Mouse (Mus musculus): ENCODE results near the gene Ppp1r13b. TPM values are rescaled to one million over a fixed set of nuclear protein-coding genes. Genes with fewer than 3 reads are reported as not detected.

Gene Ppp1r13b
- total RNA-seq, 2 experiments from 2014 or later, result 21.1 to 21.5 TPM

- intact Hi-C loops (cut with DNase I), result no loop called here
- no peak for DNase-seq
Measured at GRCm38 (mm10) chr12:111842565-111843433, 65.1 kb downstream of the Ppp1r13b start.

DNA sequence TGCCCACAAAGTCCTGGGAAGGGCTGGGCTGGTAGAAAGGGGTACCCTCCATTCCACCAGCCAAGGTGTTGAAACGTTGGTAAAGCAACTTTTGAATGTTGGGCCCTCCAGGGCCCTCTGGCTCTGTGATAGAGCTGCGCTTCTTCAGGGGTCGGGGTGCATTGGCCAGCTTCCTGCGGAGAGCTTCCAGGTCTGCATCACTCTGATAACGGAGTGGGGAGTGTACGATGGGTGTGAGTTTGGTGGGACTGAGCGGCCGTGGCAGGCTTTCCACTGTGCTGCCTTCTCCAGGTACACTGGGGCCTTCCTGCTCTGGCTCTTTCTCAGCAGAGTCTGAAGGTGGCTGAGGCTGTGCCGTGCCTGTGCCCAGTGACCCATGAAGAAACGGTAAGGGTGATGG lies 74.5 kb downstream of the Ppp1r13b start:
- intact Hi-C loops (cut with DNase I), result no loop called here
- no peak for DNase-seq

- intact Hi-C loops (cut with DNase I), result no loop called here
- DNase-seq, result no peak
Measured at GRCm38 (mm10) chr12:111832643-111833042, 75.3 kb downstream of the Ppp1r13b start.

DNA sequence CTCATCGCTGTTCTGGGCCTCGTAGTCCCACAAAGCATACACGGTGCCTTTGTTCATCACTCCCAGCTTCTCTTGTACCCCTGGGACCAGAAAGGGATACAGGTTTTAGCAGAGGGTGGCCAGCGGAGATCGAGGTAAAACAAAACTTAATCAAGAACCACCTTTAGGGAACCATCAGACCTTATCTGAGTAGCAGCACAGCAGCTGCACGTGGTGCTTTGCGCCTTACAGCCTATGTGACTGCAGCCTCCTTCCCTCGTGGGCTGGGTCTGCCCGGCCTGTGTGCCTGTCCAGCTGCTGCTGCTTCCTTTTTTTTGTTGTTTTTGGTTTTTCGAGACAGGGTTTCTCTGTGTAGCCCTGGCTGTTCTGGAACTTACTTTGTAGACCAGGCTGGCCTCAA lies 77.5 kb downstream of the Ppp1r13b start:
- DNase-seq, result no peak

DNA sequence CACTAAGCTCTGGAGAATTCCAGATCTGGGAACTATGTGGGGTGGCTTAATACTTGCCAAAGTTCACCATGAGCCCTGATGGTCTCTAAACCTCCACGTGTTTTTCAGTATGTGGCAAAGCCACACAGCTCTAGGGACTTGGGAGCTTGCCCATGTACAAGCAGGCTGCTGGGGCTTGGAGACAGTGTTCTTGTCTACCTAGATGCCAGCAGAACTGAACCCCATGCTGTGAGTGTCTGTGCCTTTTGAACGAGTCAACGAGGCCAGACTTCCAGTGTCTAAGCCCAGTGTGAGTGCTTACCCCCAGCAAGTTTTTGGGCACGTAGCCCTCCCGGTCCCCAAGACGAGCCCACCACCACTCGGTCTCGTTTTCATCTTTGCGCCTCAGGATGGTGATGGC lies 78.0 kb downstream of the Ppp1r13b start:
- intact Hi-C loops (cut with DNase I), result no loop called here
- DNase-seq, result no peak

More for the DNA sequence above, 77.5 kb downstream of the Ppp1r13b start:
- intact Hi-C loops (cut with DNase I), result no loop called here

DNA sequence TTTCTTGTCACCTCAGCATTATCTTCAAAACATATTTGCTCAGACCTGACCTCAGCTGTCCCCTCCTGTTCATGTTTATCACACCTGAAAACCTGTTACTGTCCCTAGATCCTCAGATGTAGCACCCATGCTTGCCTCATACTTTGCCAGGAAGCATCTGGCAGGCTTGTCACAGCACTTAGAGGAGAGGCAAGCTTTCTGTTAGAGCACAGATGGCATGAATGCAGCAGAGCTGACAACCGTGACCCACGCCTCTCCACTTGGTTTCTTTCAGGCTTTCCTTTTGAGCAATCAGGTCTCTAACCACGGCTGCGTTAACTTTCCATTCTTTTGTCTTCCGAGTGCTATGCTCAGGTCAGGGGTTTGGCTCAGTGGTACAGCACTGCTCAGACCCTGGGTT lies 78.5 kb downstream of the Ppp1r13b start:
- intact Hi-C loops (cut with DNase I), result no loop called here
- no peak for DNase-seq

DNA sequence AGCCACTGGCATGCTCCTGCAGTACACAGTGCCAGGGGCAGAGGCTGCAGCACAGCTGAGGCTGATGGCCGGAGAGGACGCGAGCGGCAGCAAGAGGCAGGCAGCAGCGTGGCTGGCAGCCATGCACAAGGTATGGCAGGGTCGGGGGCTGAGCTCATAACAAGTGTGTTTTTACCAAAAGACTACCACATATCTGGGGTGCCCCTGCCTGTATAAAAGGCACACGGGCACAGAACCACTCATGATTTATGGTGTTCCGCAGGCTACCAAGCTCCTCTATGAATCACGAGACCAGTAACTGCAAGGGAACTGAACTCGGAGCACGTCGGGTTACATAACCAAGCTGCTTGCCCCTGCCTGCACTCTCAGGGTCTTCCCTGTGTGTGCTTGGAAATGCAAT lies 80.4 kb downstream of the Ppp1r13b start:
- intact Hi-C loops (cut with DNase I), result no loop called here
- no peak for DNase-seq

GRCm38 (mm10) chr12:111821931-111822330 lies 86.0 kb downstream of the Ppp1r13b start:
- intact Hi-C loops (cut with DNase I), result no loop called here
- DNase-seq, result no peak

DNA sequence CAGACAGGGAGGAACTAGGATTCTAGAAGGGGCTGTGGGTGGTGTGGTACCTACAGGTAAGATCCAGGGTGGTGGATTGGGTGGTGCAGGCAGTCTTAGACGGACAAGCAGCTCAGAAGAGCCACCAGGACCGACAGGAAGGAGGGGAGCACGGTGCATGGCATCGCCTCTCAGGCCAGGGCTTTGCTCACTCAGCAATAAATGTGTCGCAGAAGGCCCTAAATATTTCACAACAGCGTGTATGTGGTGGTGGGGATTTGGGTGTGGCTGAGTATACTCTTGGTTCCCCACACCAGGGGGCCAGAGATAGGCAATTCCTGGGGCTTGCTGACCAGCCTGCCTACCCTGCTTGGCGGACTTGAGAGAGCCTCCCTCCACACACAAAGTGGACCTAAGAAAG lies 87.2 kb downstream of the Ppp1r13b start:
- intact Hi-C loops (cut with DNase I), result no loop called here

GRCm38 (mm10) chr12:111819936-111820335 lies 88.0 kb downstream of the Ppp1r13b start:
- DNase-seq, result no peak
- intact Hi-C loops (cut with DNase I), result no loop called here

More for the DNA sequence above, 87.2 kb downstream of the Ppp1r13b start:
- no peak for DNase-seq

GRCm38 (mm10) chr12:111817991-111818390 lies 89.9 kb downstream of the Ppp1r13b start:
- intact Hi-C loops (cut with DNase I), result no loop called here
- DNase-seq, result no peak

DNA sequence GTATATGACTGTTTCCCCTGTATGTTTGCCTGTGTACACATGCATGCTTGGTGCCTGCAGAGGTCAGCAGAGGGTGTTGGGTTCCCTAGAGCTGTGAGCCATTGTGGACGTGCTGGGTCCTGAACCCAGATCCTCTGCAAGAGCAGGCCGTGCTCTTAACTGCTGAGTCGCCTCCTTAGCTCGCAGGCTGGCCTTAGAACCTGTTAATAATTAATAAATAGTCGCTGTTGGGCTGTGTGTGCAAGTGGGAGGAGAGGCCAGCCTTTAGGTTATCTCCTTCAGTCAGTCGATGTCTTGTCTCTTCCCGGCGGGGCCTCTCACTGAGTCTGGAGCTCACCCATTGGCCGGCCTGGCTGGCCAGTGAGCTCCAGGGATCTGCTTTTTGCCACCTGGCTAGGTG lies 90.9 kb downstream of the Ppp1r13b start:
- no peak for DNase-seq
- intact Hi-C loops (cut with DNase I), result no loop called here

- peak; percentile 41 to 47 for DNase-seq
- intact Hi-C loops (cut with DNase I), result no loop called here
Measured at GRCm38 (mm10) chr12:111816528-111816927, 91.4 kb downstream of the Ppp1r13b start.

- intact Hi-C loops (cut with DNase I), result no loop called here
- DNase-seq, result no peak
Measured at GRCm38 (mm10) chr12:111814769-111815762, 92.8 kb downstream of the Ppp1r13b start.

GRCm38 (mm10) chr12:111813766-111814617 lies 93.9 kb downstream of the Ppp1r13b start, which contains the start of the genes Xrcc3 and Zfyve21:
Gene Xrcc3 (minus strand): TSS chr12:111813873.
Gene Zfyve21 (plus strand): TSS chr12:111814170.
- peak; percentile 96 for DNase-seq
- intact Hi-C loops (cut with DNase I), result no loop called here

GRCm38 (mm10) chr12:111813111-111813765 lies 94.7 kb downstream of the Ppp1r13b start:
- no peak for DNase-seq
- intact Hi-C loops (cut with DNase I), result no loop called here

GRCm38 (mm10) chr12:111812611-111813010 lies 95.3 kb downstream of the Ppp1r13b start:
- DNase-seq, result no peak
- intact Hi-C loops (cut with DNase I), result no loop called here

DNA sequence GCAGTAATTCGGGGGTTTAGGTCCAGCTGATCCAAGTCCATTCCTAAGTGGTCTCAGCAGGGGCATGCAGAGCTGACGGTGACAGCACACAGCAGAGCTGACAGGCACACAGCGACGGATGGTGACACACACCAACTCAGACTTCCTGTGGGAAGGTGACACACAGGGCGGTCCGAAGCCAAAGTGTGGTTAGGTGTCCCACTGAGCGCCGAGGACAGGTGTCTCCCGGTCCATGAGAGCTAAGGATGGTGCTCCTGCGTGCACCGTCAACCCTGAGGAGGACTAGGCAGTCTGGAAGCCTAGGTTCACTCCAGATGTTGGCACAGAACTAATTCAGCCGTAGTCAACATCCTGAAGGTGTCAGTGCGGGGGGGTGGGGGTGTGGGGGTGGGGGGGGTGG lies 95.8 kb downstream of the Ppp1r13b start:
- intact Hi-C loops (cut with DNase I), result no loop called here
- DNase-seq, result no peak

DNA sequence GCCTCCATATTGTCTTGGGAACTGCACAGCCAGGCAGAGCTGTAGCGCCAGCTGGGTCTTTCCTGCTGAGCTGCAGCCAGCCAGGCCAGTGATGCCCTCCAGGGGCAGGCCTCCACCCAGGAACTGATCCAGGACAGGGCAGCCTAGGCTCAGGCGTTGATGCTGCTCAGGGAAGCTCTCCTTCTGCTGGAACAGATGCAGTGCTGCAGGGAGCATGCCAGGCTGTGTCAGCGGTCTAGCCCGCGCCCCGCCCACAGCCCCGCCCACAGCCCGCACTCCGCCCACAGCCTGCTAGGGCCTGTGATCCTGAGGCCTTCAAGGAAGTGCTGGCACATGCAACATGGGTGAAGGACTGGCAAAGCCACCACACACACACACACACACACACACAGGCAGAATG lies 98.1 kb downstream of the Ppp1r13b start:
- peak; percentile 75 to 83 for DNase-seq
- intact Hi-C loops (cut with DNase I), result loop anchor here (5.0 kb wide), 1 partner anchor 42 kb away; no protein-coding TSS in a partner anchor

All from heart, postnatal 14 days (tissue).